Mouse (Mus musculus): ENCODE results near the gene Mmaa.

- TF ChIP-seq CTCF (IDR thresholded peaks at IDR 0.05; ENCODE audit: insufficient read depth, low read length) (no peak), POLR2A (IDR thresholded peaks at IDR 0.05; ENCODE audit: borderline replicate concordance, extremely low read depth, low read depth, low read length) (no peak)
Observed at GRCm38 (mm10) chr8:79284626-79285025, 10.1 kb downstream of the Mmaa start.
